Mouse (Mus musculus): ENCODE measurements around the gene Eif2b4.

DNA sequence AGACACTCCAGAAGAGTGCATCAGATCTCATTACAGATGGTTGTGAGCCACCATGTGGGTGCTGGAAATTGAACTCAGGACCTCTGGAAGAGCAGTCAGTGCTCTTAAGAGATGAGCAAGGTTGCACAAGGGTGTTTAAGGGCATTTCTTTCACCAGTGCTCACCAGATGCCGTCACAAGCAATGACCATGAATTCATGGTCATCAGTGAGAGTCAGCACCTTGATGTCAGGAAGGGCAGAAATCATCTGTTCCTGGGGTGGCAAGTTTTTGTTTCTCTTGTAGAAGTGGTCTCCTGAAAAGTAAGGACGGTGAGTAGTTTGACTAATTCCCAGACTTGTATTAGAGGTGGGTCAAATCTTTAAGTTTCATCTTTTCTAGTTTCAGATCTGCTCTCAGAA lies 10.6 kb upstream of the Eif2b4 start:
- TF ChIP-seq GATA1 (IDR thresholded peaks at IDR 0.05; ENCODE audit: low read length) (no peak), TAL1 (IDR thresholded peaks at IDR 0.05; ENCODE audit: low read length) (no peak)

Measured in erythroblast, embryonic 14.5 days (primary cell).